19 mouse cellular contexts compared by ENCODE assay signal in genomic region chr3:52858259-52858658, GRCm38 (mm10).
"Had no signal": no experiment of that assay in that cellular context is flagged by ENCODE, and none has a peak within 500 bp of the region (broad histone marks: within the 10 kb centered on the region; RNA-seq: fewer than 3 reads in every experiment).

No protein-coding gene starts in this region.

- DNase-seq: lung, adult 18-20 months; lung, embryonic 14.5 days; lung, postnatal 10 days; lung, postnatal 4 days; retina, postnatal 1 day; right cerebral cortex, adult 18-20 months; right cerebral cortex, postnatal 25 days; right cerebral cortex, postnatal 4 days; spleen, adult 18-20 months; thymus, adult 18-20 months; thymus, postnatal 14 days; thymus, postnatal 36 days had no signal

- H3K4me3 ChIP-seq: liver, embryonic 12.5 days; midbrain, embryonic 10.5 days; midbrain, embryonic 13.5 days; myocyte; neural tube, embryonic 13.5 days; neural tube, embryonic 15.5 days had no signal

- H3K27ac ChIP-seq: liver, embryonic 12.5 days; liver, embryonic 14.5 days; midbrain, embryonic 10.5 days; midbrain, embryonic 13.5 days; neural tube, embryonic 13.5 days; neural tube, embryonic 15.5 days had no signal

- H3K36me3 ChIP-seq: liver, embryonic 12.5 days; midbrain, embryonic 10.5 days; midbrain, embryonic 13.5 days; neural tube, embryonic 13.5 days; neural tube, embryonic 15.5 days had no signal

- H3K4me1 ChIP-seq: liver, embryonic 12.5 days; neural tube, embryonic 13.5 days; neural tube, embryonic 15.5 days had no signal

- H3K27me3 ChIP-seq: liver, embryonic 12.5 days; midbrain, embryonic 13.5 days; neural tube, embryonic 13.5 days; neural tube, embryonic 15.5 days had no signal
